Mouse (Mus musculus) heart, postnatal 0 days (tissue): ENCODE results near the gene Pgd.

Source experiments
- CTCF ChIP-seq: IDR thresholded peaks from 2 replicates; pipeline ENCODE4 v1.5.1; 2016; ENCODE audit warnings: antibody characterized with exemption, control low read depth, low read depth
- EP300 ChIP-seq: IDR thresholded peaks from 2 replicates; pipeline ENCODE4 v1.6.1; 2016; ENCODE audit warnings: antibody characterized with exemption, low read depth

DNA sequence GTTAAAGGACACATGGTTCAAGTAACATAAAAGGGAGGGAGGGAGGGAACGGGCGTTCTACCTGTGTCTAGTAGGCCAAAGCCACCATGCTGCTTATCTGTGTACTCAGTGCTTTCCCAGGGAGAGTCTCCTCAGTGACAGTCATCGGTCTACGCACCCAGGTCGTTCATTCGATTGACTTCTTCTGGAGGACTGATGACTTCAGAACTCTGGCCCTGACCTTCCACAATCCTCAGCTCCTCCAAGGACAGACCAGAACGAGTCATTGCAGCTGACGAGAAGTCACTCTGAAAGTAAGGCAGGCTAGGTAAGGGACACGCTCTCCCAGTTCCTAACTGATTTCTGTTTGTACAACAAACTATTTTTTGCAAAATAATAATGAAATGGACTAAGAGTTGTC lies 46.9 kb upstream of the Pgd start:
- no peak for TF ChIP-seq CTCF
- TF ChIP-seq EP300: no peak
